Mouse (Mus musculus) heart, embryonic 11.5 days (tissue): ENCODE results near the gene Fibp. TPM values are rescaled to one million over a fixed set of nuclear protein-coding genes. Genes with fewer than 3 reads are reported as not detected.
A peak's percentile ranks its signal among the peaks of the same experiment; 100 is the strongest.

Experiments used
- ATAC-seq: fragments of 200-750 bp; cut with Nextera tagmentation; replicated peaks from 2 replicates; pipeline ENCODE4 v1.8.0; 2017; ENCODE audit warnings: moderate library complexity; ENCODE audit not compliant: insufficient number of reproducible peaks, low FRiP score, low TSS enrichment
- H3K27ac ChIP-seq: fragments of 300-500 bp; sonication (generic); 2 replicates; pipeline ENCODE4 v1.5.1; 2014; ENCODE audit warnings: mild to moderate bottlenecking, low read depth, low read length
- H3K27me3 ChIP-seq: fragments of 300-500 bp; sonication (generic); 2 replicates; pipeline ENCODE4 v1.6.1; 2014; ENCODE audit warnings: mild to moderate bottlenecking, low read length, mixed read lengths; ENCODE audit not compliant: control insufficient read depth, insufficient read depth
- H3K36me3 ChIP-seq: fragments of 300-500 bp; sonication (generic); 2 replicates; pipeline ENCODE4 v1.6.1; 2014; ENCODE audit warnings: mild to moderate bottlenecking, low read length, moderate library complexity, mixed read lengths; ENCODE audit not compliant: control insufficient read depth, insufficient read depth
- H3K4me1 ChIP-seq: fragments of 300-500 bp; sonication (generic); 2 replicates; pipeline ENCODE4 v1.6.1; 2014; ENCODE audit warnings: low read length; ENCODE audit not compliant: control insufficient read depth, insufficient read depth
- H3K4me2 ChIP-seq: fragments of 300-500 bp; sonication (generic); 2 replicates; pipeline ENCODE4 v1.6.1; 2014; ENCODE audit warnings: mild to moderate bottlenecking, moderate library complexity
- H3K4me3 ChIP-seq: fragments of 300-500 bp; sonication (generic); 2 replicates; pipeline ENCODE4 v1.5.1; 2014; ENCODE audit warnings: low read depth, low read length
- H3K9ac ChIP-seq: fragments of 300-500 bp; sonication (generic); 2 replicates; pipeline ENCODE4 v1.6.1; 2014; ENCODE audit warnings: mild to moderate bottlenecking, low read depth, low read length, moderate library complexity
- H3K9me3 ChIP-seq: fragments of 300-500 bp; sonication (generic); replicated peaks from 2 replicates; pipeline ENCODE4 v1.6.1; 2016; ENCODE audit warnings: low read length; ENCODE audit not compliant: control insufficient read depth
- WGBS: fragments of 180-500 bp; shearing (Covaris S2); extraction: QIAGEN DNeasy Blood & Tissue Kit; methylation state at CpG from one replicate; pipeline ENCODE4 v1.1.7; 2014; ENCODE audit not compliant: insufficient replicate concordance; 5-methylcytosine and 5-hydroxymethylcytosine counted together
- polyA plus RNA-seq: library from polyadenylated mRNA; unstranded; fragments of >200 nt; fragmentation: Nextera tagmentation; extraction: Ambion mirVana; gene quantifications from 2 replicates; pipeline ENCODE4 v1.2.1, GENCODE M21; 2014

Fibp gene
- polyA plus RNA-seq, 1 experiment from 2014 or later, result 73.6 TPM

DNA sequence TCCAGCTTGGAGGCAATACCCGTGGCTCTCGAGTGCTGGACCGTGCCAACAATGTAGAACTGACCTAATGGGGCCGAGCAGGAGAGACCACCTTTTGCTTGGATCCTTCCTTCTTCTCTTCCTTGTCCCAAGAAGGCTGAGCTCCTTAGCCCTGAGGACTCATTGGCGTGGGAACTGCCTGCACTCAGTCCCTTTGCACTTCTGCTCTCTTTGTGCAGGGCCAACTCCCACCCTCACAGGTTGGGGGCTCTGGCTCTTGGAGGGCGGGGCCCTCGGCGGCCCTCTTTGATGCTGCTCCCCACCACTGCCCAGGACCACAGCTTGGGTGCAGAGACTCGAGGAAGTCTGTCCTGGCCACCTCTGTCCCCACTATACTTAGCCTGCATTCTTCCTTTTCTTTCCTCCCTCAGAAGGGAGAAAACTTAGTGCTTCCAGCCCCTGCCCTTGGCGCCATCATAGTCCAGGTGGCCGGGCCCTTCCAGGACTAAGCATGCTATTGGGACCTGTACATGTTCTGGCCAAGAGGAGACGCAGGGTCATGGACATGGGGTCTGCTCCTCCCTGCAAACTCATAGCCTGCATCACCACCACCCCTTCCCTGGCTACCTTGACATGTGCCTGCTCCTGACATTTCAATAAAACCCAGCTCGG lies 33.6 kb upstream of the Fibp start:
- no peaks in the 10 kb centered on the region for H3K27me3 ChIP-seq
- peak overlapping the region; percentile 66 for H3K4me2 ChIP-seq
- no peaks in the 10 kb centered on the region for H3K9me3 ChIP-seq
- H3K4me3 ChIP-seq, result peak overlapping the region; percentile 82; the same call in 1 of the 2 replicates
- H3K4me1 ChIP-seq, result peaks cover 19% of the 10 kb centered on the region
- H3K9ac ChIP-seq, result no peak overlapping the region
- H3K27ac ChIP-seq, result no peak overlapping the region
- peaks cover 11% of the 10 kb centered on the region; the same call in 1 of the 2 replicates for H3K36me3 ChIP-seq
- no peak for ATAC-seq
- 90% methylated on average over 13 of the region's 13 CpGs for WGBS

DNA sequence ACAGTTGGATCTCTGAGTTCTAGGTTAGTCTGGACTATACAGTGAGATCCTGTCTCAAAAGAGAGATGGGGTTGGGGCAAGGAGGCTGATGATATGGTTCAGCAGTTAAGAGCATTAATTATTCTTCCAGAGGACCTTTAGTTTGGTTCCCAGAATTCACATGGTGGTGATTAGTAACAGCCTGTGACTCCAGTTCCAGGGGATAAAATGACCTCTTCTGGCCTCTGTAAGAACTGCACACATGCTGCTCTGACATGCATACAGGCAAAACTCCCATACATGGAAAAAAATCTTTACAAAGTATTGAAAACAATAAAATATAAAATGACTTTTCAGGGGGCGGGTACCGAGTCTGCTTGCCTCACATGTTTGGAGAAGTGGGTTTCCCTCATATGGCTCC lies 32.3 kb upstream of the Fibp start:
- Histone ChIP-seq H3K36me3 (peaks cover 8% of the 10 kb centered on the region; the same call in 1 of the 2 replicates), H3K4me3 (no peak overlapping the region), H3K9me3 (no peaks in the 10 kb centered on the region), H3K27ac (no peak overlapping the region), H3K27me3 (no peaks in the 10 kb centered on the region), H3K9ac (no peak overlapping the region), H3K4me2 (no peak overlapping the region), H3K4me1 (peaks cover 19% of the 10 kb centered on the region)
- no peak for ATAC-seq
- WGBS, result 85% methylated on average over 2 of the region's 2 CpGs

DNA sequence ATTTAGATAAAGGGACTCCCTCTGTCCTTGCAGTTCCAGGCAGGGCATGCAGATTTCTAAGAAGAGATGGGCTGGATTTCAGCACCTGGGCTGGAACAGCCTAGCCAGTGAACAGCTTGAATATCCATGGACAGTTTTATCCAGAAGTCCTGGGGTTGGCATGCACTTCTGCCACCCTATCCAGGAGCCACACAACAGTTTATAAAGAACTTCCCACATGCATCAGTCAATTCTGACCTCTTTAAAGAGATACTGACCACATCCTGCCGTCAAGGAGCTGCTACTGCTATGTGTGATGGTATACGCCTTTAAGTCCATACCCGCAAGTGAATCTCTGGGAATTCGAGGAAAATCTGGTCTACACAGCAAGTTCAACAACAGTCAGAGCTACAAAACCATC lies 31.2 kb upstream of the Fibp start:
- H3K4me2 ChIP-seq, result no peak overlapping the region

GRCm38 (mm10) chr19:5429806-5430205 lies 30.6 kb upstream of the Fibp start:
- Histone ChIP-seq H3K36me3 (peaks cover 8% of the 10 kb centered on the region; the same call in 1 of the 2 replicates), H3K9ac (0 out of 2 replicates have a peak overlapping the region, but pooled peaks have one; percentile 10), H3K4me2 (no peak overlapping the region), H3K27ac (no peak overlapping the region), H3K4me1 (peaks cover 18% of the 10 kb centered on the region), H3K27me3 (no peaks in the 10 kb centered on the region), H3K9me3 (no peaks in the 10 kb centered on the region), H3K4me3 (no peak overlapping the region)
- 66% methylated on average over 8 of the region's 8 CpGs for WGBS
- ATAC-seq, result no peak

More for the DNA sequence above, 31.2 kb upstream of the Fibp start:
- Histone ChIP-seq H3K27ac (no peak overlapping the region), H3K9ac (no peak overlapping the region), H3K9me3 (no peaks in the 10 kb centered on the region), H3K36me3 (peaks cover 8% of the 10 kb centered on the region; the same call in 1 of the 2 replicates), H3K4me1 (peaks cover 18% of the 10 kb centered on the region), H3K4me3 (no peak overlapping the region), H3K27me3 (no peaks in the 10 kb centered on the region)
- no peak for ATAC-seq
- 74% methylated on average over 4 of the region's 4 CpGs for WGBS

DNA sequence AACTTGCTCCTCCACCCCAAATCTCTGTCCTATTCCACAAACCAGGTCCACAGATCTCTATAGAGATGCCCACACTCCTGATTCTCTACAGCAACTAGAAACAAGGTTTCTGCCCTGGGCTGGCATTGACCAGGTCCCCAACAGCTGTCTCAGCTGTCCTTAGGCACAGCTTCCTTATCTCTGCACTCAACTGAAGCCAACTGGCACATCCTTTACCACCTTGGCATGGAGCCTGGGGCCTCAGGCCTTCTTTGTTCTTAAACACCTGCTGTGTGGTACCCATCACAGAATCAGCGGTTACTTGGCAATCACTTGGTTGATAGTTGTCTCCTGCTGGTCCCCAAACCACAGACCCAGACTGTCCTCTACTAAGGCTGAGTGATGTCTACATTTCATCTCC lies 30.0 kb upstream of the Fibp start:
- Histone ChIP-seq H3K4me3 (no peak overlapping the region), H3K9ac (no peak overlapping the region), H3K9me3 (no peaks in the 10 kb centered on the region), H3K4me1 (peaks cover 18% of the 10 kb centered on the region), H3K4me2 (no peak overlapping the region), H3K27ac (no peak overlapping the region), H3K36me3 (peaks cover 8% of the 10 kb centered on the region; the same call in 1 of the 2 replicates), H3K27me3 (no peaks in the 10 kb centered on the region)
- WGBS, result 83% methylated on average over 1 of the region's 1 CpGs
- ATAC-seq, result no peak

- Histone ChIP-seq H3K27ac (no peak overlapping the region), H3K27me3 (no peaks in the 10 kb centered on the region)
These were observed 28.4 kb upstream of the Fibp start for GRCm38 (mm10) chr19:5431911-5432464.

GRCm38 (mm10) chr19:5432992-5433852 lies 27.2 kb upstream of the Fibp start:
- peak; percentile 32; the same call in 1 of the 2 replicates for ATAC-seq
- Histone ChIP-seq H3K27me3 (no peaks in the 10 kb centered on the region), H3K9ac (peak overlapping the region; percentile 67), H3K9me3 (no peaks in the 10 kb centered on the region), H3K4me1 (peaks cover 9% of the 10 kb centered on the region), H3K4me2 (peak overlapping the region; percentile 79), H3K27ac (peak overlapping the region; percentile 57), H3K4me3 (peak overlapping the region; percentile 40), H3K36me3 (no peaks in the 10 kb centered on the region)
- 7% methylated on average over 16 of the region's 16 CpGs for WGBS

More at GRCm38 (mm10) chr19:5431911-5432464, 28.4 kb upstream of the Fibp start:
- ATAC-seq, result no peak
- no peaks in the 10 kb centered on the region for H3K9me3 ChIP-seq
- H3K4me2 ChIP-seq, result no peak overlapping the region
- WGBS, result 73% methylated on average over 4 of the region's 4 CpGs
- 0 out of 2 replicates have a peak, but pooled peaks cover under 1% of the 10 kb centered on the region for H3K36me3 ChIP-seq
- H3K4me3 ChIP-seq, result no peak overlapping the region
- 0 out of 2 replicates have a peak overlapping the region, but pooled peaks have one; percentile 10 for H3K9ac ChIP-seq
- H3K4me1 ChIP-seq, result peaks cover 9% of the 10 kb centered on the region

- Histone ChIP-seq H3K4me2 (peak overlapping the region; percentile 79), H3K9me3 (no peaks in the 10 kb centered on the region), H3K4me3 (no peak overlapping the region), H3K27me3 (no peaks in the 10 kb centered on the region), H3K4me1 (peaks cover 9% of the 10 kb centered on the region), H3K9ac (peak overlapping the region; percentile 67), H3K36me3 (no peaks in the 10 kb centered on the region), H3K27ac (peak overlapping the region; percentile 57; the same call in 1 of the 2 replicates)
- 46% methylated on average over 7 of the region's 7 CpGs for WGBS
- ATAC-seq, result no peak
These were observed 26.5 kb upstream of the Fibp start for GRCm38 (mm10) chr19:5433951-5434350.
